Mouse (Mus musculus): Measurements from ENCODE around the gene Pcif1.
"Not testable (repeated sequence)": the region's sequence is repeated elsewhere in the genome, so short reads cannot be mapped to it uniquely, and the experiment has no call there.

Gene Pcif1

DNA sequence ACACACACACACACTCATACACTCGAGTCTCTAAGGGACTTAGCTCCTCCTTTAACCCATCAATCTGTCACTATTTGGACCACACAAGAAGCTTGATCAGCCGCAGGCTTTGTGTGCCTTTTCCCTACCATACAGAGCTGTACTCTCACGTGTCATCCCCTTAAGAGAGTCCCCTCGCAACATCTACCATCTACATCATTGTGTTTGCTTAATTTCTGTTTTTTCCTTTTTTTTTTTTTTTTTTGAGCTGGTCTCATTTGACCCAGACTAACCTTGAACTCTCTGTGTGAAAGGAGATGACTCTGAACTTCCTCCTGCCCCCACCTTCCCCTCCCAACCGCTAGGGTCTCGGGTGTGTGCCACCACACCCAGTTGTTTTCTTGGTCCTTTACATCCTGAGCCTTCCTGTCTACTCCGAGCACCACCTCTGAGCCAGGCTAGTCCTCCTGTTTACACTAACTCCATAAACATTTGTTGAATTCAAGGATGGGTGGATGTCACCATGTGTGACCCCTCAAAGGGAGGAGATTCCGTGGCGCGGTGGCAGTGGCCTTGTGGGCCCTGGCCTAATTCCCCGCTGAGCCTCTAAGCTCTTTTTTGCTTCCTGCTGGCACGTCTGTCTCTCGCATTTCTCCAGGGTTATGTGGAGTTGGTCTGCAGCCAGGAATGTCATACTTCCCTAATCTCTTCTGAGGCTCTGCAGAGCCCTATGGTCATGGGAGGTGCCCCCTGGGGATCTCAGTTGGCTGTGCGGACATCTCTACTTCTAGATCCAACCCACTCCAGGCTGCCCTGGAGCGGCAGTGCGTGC, 12.2 kb upstream of the Pcif1 start:
- no peak for DNase-seq (ENCODE audit: low spot score in 2 of 2)

DNA sequence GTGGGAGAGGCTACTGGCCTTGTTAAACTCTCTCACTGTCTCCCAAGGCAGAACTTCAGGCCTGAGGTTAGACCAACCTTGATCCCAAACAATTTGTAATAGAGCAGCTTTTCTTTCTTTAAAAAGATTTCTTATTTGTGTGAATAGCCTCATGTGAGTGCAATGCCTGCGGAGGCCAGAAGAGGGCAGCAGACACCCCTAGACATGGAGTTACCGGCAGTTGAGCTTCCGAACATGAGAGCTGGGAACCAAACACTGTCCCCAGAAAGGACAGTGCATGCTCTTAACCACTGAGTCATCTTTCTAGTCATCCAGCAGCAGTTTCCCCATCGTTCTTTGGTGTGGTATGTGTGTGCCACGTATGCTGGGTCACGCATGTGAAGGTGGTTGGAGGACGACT, 11.5 kb upstream of the Pcif1 start:
- DNase-seq (ENCODE audit: low spot score in 2 of 2) = no peak

- DNase-seq (ENCODE audit: low spot score in 2 of 2) = no peak
These were observed 10.6 kb upstream of the Pcif1 start for GRCm38 (mm10) chr2:164868491-164868890.

DNA sequence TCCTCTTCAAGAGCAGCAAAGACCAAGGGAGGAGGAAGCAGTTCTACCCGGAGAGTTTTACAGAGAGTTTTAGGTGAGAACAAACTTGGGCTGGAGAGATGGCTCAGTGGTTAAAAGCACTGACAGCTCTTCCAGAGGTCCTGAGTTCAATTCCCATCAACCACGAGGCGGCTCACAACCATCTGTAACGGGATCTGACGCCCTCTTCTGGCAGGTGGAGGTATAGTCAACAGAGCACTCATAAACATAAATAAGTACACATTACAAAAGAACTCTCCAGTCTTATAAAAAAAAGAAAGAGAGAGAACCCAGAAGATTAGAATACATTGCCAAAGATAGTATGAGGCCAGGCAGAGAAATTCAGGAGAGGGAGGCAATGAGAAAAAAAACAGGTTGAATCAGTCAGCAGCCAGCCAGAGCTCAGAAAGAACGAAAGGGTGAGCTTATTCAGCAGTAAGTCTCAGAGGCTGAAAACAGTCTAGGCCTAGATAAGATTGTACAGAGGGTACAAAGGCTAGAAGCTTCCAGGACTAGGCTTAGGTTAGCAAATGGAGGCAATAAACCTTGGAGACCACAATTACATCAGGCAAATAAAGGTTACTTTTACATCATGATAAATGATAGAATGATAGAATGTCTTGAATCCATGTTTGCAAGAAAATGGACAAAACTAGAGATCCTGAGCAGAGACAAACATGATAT, 7.4 kb upstream of the Pcif1 start:
- DNase-seq (ENCODE audit: low spot score in 2 of 2) = no peak

- no peak for DNase-seq (ENCODE audit: low spot score in 2 of 2)
These were observed 5.5 kb upstream of the Pcif1 start for GRCm38 (mm10) chr2:164873621-164874020.

DNA sequence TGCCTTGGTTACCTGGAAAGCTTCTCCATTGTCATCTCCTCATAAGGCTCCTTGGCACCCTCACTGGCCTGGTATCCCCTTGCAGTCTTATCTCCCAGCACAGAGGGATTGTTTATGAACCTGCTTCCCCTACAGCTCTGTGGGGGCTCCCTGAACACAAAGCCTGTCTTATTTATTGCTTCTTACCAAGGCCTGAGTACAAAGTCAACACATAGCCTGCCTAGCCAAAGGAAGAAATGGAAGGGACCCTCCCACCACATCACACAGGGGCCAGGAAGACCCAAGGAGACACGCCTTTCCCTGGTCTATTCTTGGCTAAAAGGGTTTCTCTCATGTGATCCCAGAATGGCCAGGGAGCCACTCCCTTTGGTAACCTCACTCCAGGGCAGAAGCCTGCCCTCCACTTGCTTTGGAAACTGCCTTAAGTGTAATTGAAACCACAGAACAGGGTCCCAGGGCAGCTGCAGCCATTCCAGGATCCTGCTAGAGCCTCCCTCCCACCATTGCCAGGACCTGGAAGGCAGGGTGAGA, 4.8 kb upstream of the Pcif1 start:
- DNase-seq (ENCODE audit: low spot score in 2 of 2) = no peak

- DNase-seq (ENCODE audit: low spot score in 2 of 2) = not testable (repeated sequence)
These were observed 3.5 kb upstream of the Pcif1 start for GRCm38 (mm10) chr2:164875648-164876047.

DNA sequence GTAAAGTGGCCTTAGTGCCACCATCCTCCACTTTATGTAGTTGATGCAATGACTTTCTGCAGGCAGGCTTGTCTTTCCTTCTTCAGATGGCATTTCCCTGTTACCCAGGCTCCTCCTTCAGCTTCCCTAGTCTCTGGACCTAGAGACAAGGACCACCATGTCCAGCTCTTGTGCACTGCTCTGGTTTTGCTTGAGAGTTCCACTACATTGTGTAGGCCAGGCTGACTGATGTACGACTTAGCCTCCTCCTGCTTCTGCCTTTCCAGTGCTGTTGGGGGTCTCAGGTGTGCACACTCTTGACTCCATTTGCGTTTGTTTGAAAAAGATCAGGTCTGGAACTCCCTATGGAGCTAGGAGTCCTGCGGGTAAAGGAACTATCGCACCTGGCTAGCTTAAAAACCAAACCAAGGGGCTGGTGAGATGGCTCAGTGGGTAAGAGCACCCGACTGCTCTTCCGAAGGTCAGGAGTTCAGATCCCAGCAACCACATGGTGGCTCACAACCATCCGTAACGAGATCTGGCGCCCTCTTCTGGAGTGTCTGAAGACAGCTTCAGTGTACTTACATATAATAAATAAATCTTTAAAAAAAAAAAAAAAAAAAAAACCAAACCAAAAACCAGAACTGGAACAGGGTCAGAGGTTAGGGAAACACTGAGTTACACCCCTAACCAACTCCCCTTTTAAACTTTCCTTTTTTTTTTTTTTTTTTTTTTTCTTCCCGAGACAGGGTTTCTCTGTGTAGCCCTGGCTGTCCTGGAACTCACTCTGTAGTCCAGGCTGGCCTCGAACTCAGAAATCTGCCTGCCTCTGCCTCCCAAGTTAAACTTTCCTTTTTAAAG, 1.5 kb upstream of the Pcif1 start:
- DNase-seq (ENCODE audit: low spot score in 2 of 2) = not testable (repeated sequence)

- DNase-seq (ENCODE audit: low spot score in 2 of 2) = peak in 1 of 2 experiments; percentile 53
These were observed 436 bp upstream of the Pcif1 start for GRCm38 (mm10) chr2:164878509-164879227.

- peak; percentile 88 to 94 for DNase-seq (ENCODE audit: low spot score in 2 of 2)
These were observed 619 bp downstream of the Pcif1 start for GRCm38 (mm10) chr2:164879568-164880277.

DNA sequence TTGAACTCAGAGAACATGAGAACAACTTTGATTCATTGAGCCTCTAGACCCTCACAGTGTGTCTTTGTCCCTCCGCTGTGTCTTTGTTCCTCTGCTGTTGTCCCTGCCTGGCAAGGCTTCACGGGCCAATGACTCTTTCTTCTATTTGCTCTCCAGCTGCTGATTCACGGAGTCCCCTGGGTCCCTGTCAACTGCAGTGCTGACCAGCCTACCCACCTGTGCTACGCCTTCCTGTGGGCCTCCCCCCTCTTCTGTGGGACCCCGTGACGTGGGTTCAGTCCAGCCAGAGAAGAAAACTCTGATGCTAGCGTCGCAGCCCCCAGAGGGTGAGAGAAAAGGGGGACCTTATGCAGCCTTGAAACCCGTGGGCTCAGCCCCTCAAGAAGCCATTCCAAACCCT, 3.5 kb downstream of the Pcif1 start:
- DNase-seq (ENCODE audit: low spot score in 2 of 2) = no peak

GRCm38 (mm10) chr2:164885788-164886187, 6.7 kb downstream of the Pcif1 start:
- peak in 1 of 2 experiments; percentile 81 for DNase-seq (ENCODE audit: low spot score in 2 of 2)

GRCm38 (mm10) chr2:164886617-164887016, 7.5 kb downstream of the Pcif1 start:
- peak in 1 of 2 experiments; percentile 45 for DNase-seq (ENCODE audit: low spot score in 2 of 2)

GRCm38 (mm10) chr2:164888996-164889395, 9.9 kb downstream of the Pcif1 start:
- DNase-seq (ENCODE audit: low spot score in 2 of 2) = no peak

- DNase-seq (ENCODE audit: low spot score in 2 of 2) = no peak
These were observed 10.9 kb downstream of the Pcif1 start for GRCm38 (mm10) chr2:164889960-164890359.

GRCm38 (mm10) chr2:164890411-164891049, 11.4 kb downstream of the Pcif1 start:
- no peak for DNase-seq (ENCODE audit: low spot score in 2 of 2)

- DNase-seq (ENCODE audit: low spot score in 2 of 2) = no peak
These were observed 12.1 kb downstream of the Pcif1 start for GRCm38 (mm10) chr2:164891056-164891834.

DNA sequence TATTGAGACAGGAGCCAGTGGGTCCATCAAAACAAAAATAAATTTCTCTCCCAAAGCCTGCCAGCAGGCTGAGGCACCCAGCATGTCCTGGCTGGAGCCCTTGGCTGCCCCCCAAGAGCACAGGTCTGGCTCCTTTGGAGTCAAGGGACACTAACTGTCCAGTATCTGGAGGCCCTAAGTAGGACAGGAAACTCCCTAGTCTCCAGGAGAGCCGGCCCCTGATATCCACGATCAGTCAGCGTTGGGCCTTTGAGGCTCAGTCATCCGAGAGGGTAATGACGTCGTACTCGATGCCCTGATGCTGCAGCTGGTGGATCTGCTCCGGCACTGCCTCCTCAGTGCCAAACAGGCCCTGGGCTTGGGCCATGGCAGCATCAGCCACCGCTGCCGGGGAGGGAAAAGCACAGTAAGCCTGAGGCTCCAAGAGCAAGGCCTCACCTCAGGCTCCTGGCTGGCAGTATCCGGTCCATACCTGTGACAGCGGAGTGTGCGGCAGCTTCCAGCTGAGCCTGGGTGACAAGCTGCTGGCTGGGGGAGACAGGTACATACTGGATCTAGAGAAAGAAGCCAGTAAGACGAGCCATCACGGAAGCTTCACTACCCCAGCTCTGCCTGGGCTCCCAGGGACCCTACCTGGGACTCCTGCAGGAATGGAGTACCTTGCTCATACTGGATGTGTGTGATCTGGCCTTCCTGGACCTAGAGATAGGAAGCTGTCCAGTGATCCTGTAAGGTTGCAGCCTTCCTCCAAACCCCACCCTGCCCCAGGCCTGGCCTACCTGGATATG, 13.0 kb downstream of the Pcif1 start:
- DNase-seq (ENCODE audit: low spot score in 2 of 2) = no peak
